Mouse (Mus musculus) cortical plate, adult 2 months (tissue): ENCODE results near the gene Ntn1. TPM values are rescaled to one million over a fixed set of nuclear protein-coding genes. Genes with fewer than 3 reads are reported as not detected.

Experiments used
- H3K27ac ChIP-seq: fragments of 200-500 bp; 2 replicates; pipeline ENCODE4 v1.5.1; 2012; ENCODE audit warnings: low read length, control low read depth, inconsistent platforms; ENCODE audit not compliant: insufficient read depth
- H3K4me1 ChIP-seq: fragments of 200-500 bp; 2 replicates; pipeline ENCODE4 v1.6.1; 2011; ENCODE audit warnings: low read length; ENCODE audit not compliant: control insufficient read depth, insufficient read depth
- H3K4me3 ChIP-seq: fragments of 200-500 bp; 2 replicates; pipeline ENCODE4 v1.5.1; 2011; ENCODE audit warnings: mild to moderate bottlenecking, low read length, control low read depth; ENCODE audit not compliant: insufficient read depth
- CTCF ChIP-seq: fragments of 200-500 bp; IDR thresholded peaks from 2 replicates; pipeline ENCODE4 v1.5.1; 2011; ENCODE audit warnings: mild to moderate bottlenecking, control low read depth, low read length; ENCODE audit not compliant: insufficient read depth; ENCODE audit errors: extremely low read depth
- POLR2A ChIP-seq: fragments of 200-500 bp; IDR thresholded peaks from 2 replicates; pipeline ENCODE4 v1.6.1; 2011; ENCODE audit warnings: mild to moderate bottlenecking, low read length, control low read depth; ENCODE audit not compliant: insufficient read depth; ENCODE audit errors: extremely low read depth
- polyA plus RNA-seq: library from polyadenylated mRNA; depleted of rRNA; stranded (reverse); fragments of >200 nt; gene quantifications from 2 replicates; pipeline ENCODE4 v1.2.3, GENCODE M21; 2012; rRNA removed

The Ntn1 gene
- 4.2 and 5.0 TPM in 2 replicates for polyA plus RNA-seq

DNA sequence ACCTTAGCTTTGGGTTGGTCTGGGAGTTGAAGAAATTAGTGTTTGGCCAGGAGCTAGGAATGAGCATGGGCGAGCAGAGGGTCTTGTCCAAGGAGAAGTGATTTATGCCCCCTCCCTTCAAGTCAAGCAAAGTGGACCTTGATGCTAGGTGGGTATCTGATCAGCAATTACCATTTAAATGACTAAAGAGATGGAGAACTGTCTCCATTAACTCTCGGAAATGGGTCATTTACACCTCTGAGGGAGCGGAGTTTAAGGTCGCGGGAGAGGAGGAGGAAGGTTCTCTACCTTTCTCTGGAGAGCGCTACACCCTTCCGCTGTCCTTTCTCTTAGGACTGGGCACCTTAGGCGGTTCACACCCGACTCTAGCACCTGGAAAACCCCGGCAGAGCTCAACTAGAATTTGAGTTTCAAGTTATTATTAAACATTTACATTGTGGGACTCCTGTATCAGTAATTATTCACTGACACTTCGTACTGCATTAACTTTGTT lies at the start of gene Ntn1:
Gene Ntn1 (minus strand): TSS at position 97 of the 493 bp plus-strand sequence.
- H3K4me1 ChIP-seq: no peaks in the 10 kb centered on the region
- peak within 1 kb of the TSS; percentile 20; the same call in 1 of the 2 replicates for H3K4me3 ChIP-seq
- no peak for TF ChIP-seq CTCF
- TF ChIP-seq POLR2A: no peak
- H3K27ac ChIP-seq: no peak within 1 kb of the TSS

DNA sequence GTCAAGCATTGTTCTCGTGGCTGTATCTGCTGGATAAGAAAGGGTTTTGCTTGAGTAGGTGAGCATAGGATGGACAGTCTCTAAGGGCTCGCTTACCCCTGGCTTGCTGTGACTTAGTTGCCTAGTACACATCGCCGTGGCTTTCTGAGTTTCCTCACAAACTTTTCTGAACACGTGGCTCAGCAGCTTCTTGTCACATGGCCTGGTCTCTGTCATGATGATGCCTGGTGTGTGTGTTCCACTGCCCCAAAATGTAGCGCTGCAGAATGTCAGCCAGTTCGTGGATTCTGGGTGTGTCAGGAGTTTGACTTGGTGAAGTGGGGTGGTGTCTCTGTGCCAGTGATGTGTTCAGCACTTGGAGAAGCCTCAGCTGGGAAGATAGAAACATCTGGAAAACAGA lies 47.7 kb upstream of the Ntn1 start:
- TF ChIP-seq POLR2A: no peak
- no peak for TF ChIP-seq CTCF
- H3K27ac ChIP-seq: no peak overlapping the region
- no peak overlapping the region for H3K4me3 ChIP-seq
- no peaks in the 10 kb centered on the region; the same call in 1 of the 2 replicates for H3K4me1 ChIP-seq

DNA sequence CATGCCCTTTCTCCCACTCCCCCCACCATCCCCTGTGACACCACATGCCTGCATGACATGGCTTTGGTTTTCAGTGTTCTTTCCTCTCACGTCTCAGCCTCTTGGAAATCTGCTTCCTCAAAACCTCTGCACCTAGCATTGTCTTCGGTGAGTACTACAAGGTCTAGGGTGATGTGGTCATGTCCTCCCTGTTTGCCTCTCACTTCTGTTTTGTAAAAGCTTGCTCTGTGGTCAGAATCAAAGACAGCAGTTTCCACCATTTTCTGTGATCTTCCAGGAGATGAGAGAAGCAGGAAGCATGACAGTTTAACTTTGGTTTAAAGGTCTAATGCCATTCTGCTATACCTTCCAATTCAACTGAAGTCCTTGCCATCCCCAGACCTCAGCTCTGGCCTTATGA lies 46.6 kb upstream of the Ntn1 start:
- Histone ChIP-seq H3K4me3 (no peak overlapping the region), H3K4me1 (no peaks in the 10 kb centered on the region; the same call in 1 of the 2 replicates), H3K27ac (no peak overlapping the region)
- TF ChIP-seq CTCF (no peak), POLR2A (no peak)

DNA sequence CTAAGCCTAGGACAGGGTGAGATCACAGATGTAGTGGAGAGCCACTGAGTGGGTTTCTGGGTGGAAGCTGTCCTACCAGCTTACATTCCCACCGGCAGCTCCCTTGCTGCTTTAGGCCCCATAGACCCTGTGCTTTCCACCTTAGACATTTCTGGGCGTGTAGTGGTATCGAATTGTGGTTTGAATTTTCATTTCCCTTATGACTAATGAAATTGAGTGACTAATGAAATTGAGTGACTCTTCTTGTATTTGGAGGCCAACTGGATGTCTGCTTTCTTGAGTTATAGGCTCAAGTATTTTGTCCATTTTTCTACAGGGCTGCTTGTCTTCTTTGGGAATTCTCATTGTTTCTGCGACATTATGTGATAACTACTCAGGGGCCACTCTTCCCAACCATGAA lies 45.9 kb upstream of the Ntn1 start:
- Histone ChIP-seq H3K4me3 (no peak overlapping the region), H3K27ac (no peak overlapping the region), H3K4me1 (no peaks in the 10 kb centered on the region; the same call in 1 of the 2 replicates)
- TF ChIP-seq POLR2A (no peak), CTCF (no peak)

DNA sequence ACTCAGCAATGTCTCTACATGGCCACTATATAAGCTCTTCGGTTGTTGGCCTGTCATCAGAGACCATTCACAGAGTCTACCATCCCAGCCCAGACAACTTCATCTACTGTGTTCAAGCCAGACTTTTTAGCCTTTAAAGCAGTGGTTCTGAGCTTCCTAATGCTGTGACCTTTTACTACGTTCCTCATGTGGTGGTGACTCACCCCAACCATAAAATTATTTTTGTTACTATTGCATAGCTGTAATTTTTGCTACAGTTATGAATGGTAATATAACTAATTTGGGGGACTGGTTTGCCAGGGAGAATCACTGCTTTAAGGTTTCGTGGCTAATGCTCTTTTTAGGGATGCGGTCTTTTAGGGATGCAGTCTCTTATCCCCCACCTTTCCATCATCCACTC lies 45.3 kb upstream of the Ntn1 start:
- TF ChIP-seq CTCF: no peak
- TF ChIP-seq POLR2A: no peak
- H3K27ac ChIP-seq: no peak overlapping the region
- no peak overlapping the region for H3K4me3 ChIP-seq
- no peaks in the 10 kb centered on the region for H3K4me1 ChIP-seq

DNA sequence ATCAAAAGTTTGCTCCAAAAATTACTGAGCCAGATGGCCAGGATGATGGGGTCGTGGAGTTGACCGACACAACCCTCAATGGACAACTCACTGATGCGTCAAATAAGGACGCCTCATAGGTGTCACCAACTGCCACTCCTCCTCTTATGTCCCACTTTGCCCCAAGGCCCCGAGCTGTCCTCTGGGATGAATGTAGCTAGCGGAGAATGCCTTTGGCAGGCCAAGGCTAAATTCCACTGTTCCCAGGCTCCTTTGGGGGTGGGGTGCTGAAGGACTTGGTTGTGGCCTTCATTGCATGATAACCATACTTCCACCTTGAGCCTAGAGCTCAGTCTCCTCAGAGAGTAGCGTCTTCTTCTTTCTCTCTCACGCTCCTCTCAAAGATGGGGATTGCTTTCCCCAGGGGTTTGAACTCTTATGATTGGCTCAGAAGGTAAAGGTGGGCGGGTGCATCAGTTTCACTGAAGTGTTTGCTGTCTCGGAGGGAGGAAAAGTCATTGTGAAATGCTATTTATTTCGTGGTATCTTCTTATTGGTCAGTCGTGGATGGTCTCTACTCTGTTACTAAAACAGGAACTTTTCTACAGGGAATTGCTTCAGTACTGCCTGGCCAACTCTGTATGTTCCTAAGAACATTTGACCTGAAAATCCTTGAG lies 42.5 kb upstream of the Ntn1 start:
- H3K4me3 ChIP-seq: no peak overlapping the region

DNA sequence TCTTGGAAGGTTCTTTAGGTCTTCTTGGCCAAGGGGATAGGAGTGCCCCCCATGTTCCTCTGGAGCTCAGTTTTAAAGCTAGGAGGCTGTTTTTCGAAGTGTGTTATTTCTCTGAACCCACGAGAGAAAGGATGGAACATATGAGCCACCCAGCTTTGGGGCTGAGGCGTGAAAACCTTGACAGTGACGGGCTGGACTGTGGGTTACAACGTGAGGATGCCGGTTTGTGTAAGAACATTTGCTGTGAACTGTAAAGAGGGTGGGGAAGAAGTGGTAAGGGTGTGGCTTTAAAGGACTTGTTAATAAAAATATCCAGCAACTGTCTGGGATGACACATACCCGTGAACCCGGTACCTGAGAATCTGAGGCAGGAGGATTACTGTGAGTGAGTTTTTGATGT lies 41.7 kb upstream of the Ntn1 start:
- Histone ChIP-seq H3K4me3 (no peak overlapping the region), H3K4me1 (no peaks in the 10 kb centered on the region), H3K27ac (no peak overlapping the region)
- TF ChIP-seq CTCF: no peak

More for the DNA sequence above, 42.5 kb upstream of the Ntn1 start:
- no peaks in the 10 kb centered on the region for H3K4me1 ChIP-seq
- H3K27ac ChIP-seq: no peak overlapping the region
- no peak for TF ChIP-seq CTCF
- no peak for TF ChIP-seq POLR2A

DNA sequence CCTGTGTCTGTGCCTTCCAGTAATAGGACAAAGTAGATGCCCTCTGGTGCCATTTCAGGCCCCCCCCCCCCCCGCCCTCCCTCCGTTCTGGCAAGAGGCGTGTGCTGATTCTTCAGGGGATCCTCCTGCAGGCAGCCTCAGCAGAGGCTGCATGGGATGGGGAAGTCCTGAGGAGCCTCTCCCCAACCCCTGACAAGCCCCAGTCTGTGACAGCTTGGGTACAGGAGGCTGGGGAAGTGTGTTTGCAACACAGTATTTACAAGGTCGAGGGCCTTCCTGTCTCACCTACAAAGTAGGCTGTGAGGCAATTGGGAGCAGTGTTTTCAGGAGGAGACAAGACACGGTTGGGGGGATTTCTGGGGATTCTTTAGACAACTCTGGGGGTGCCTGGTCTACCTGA lies 40.3 kb upstream of the Ntn1 start:
- no peak for TF ChIP-seq CTCF
- TF ChIP-seq POLR2A: no peak
- Histone ChIP-seq H3K4me1 (no peaks in the 10 kb centered on the region), H3K4me3 (no peak overlapping the region), H3K27ac (no peak overlapping the region)

DNA sequence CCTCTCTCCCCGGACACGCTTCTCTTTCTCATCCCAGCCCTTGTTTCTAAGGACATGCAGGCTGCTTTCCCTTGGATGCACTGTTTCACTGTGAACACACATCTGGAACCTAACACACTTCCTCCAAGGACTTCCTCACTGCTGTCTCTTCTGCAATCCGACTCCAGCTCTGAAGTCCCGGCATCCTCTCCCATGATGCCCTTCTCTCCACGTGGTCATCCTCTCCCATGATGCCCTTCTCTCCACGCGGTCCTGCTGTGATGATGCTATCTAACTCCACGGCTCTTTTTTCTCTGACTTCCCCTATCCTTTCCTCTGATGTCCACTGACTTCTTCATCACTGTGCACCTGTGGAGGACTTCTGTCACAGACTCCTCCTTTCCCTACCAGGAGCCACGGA lies 39.5 kb upstream of the Ntn1 start:
- Histone ChIP-seq H3K4me1 (no peaks in the 10 kb centered on the region), H3K4me3 (no peak overlapping the region), H3K27ac (no peak overlapping the region)
- no peak for TF ChIP-seq POLR2A
- no peak for TF ChIP-seq CTCF

DNA sequence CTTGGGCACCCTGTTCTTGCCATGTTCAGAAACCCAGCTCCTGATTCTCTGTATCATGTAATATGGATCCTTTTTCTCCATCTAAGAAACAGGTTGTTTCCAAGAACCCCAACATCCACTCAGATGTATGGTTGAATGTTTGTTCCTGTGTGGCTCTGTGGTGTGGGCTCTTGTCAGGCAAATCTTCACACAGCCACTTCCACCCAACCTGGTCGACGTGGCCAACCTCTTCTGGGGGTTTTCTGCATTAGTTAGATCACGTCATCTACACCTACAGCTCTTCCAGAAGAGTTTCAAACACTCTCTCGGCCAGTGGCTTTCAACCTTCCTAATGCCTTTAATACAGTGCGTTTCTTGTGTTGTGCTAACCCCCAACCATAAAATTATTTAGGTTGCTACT lies 35.8 kb upstream of the Ntn1 start:
- H3K27ac ChIP-seq: no peak overlapping the region

DNA sequence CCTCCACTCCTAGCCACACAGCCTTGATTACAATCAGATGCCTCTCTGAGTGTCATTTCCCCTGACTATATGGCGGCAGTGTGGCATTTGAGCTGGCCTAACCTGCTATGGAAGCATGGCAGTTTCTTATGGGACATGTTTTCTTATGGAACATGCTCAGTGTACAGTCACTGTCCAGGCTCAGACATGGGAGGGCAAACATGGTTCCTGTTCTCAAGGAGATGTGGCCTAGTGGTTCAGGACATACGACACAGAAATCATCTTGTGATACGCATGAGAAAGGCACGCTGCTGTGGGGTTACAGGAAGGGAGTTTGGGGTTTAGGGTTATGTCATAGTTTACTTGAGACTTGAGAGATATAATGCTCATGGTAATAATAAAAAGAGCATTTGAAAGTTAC lies 35.0 kb upstream of the Ntn1 start:
- Histone ChIP-seq H3K4me3 (no peak overlapping the region), H3K4me1 (no peaks in the 10 kb centered on the region), H3K27ac (no peak overlapping the region)
- TF ChIP-seq CTCF (no peak), POLR2A (no peak)

More for the DNA sequence above, 35.8 kb upstream of the Ntn1 start:
- Histone ChIP-seq H3K4me1 (no peaks in the 10 kb centered on the region), H3K4me3 (no peak overlapping the region)
- TF ChIP-seq POLR2A (no peak), CTCF (no peak)
